Mouse (Mus musculus) stomach, postnatal 0 days (tissue): Measurements from ENCODE around the gene Coq4. TPM values are rescaled to one million over a fixed set of nuclear protein-coding genes. Genes with fewer than 3 reads are reported as not detected.
A peak's percentile ranks its signal among the peaks of the same experiment; 100 is the strongest.
"Not testable (repeated sequence)": the region's sequence is repeated elsewhere in the genome, so short reads cannot be mapped to it uniquely, and the experiment has no call there.

Experiments
- ATAC-seq: fragments of 200-750 bp; cut with Nextera tagmentation; 2 replicates; pipeline ENCODE4 v1.8.0; 2017; ENCODE audit not compliant: low FRiP score, low TSS enrichment
- DNase-seq: peaks from one replicate; pipeline ENCODE4 v3.0.0-alpha.2; 2016; ENCODE audit warnings: low spot score
- H3K27ac ChIP-seq: fragments of 300-500 bp; sonication (generic); replicated peaks from 2 replicates; pipeline ENCODE4 v1.5.1; 2014; ENCODE audit warnings: mild to moderate bottlenecking, control low read depth
- H3K27me3 ChIP-seq: fragments of 300-500 bp; sonication (generic); 2 replicates; pipeline ENCODE4 v1.6.1; 2014; ENCODE audit warnings: low read length; ENCODE audit not compliant: control insufficient read depth, insufficient read depth
- H3K36me3 ChIP-seq: fragments of 300-500 bp; sonication (generic); 2 replicates; pipeline ENCODE4 v1.6.1; 2014; ENCODE audit warnings: low read length, mixed read lengths; ENCODE audit not compliant: control insufficient read depth, insufficient read depth
- H3K4me1 ChIP-seq: fragments of 300-500 bp; sonication (generic); replicated peaks from 2 replicates; pipeline ENCODE4 v1.6.1; 2014; ENCODE audit warnings: antibody characterized with exemption; ENCODE audit not compliant: control insufficient read depth, insufficient read depth
- H3K4me2 ChIP-seq: fragments of 300-500 bp; sonication (generic); replicated peaks from 2 replicates; pipeline ENCODE4 v1.6.1; 2014; ENCODE audit warnings: low read depth, mild to moderate bottlenecking, control low read depth, moderate library complexity
- H3K4me3 ChIP-seq: fragments of 300-500 bp; sonication (generic); 2 replicates; pipeline ENCODE4 v1.5.1; 2014; ENCODE audit warnings: low read depth, low read length, control low read depth
- H3K9ac ChIP-seq: fragments of 300-500 bp; sonication (generic); 2 replicates; pipeline ENCODE4 v1.6.1; 2014; ENCODE audit warnings: mild to moderate bottlenecking, low read length, control low read depth, mixed read lengths
- H3K9me3 ChIP-seq: fragments of 300-500 bp; sonication (generic); 2 replicates; pipeline ENCODE4 v1.6.1; 2016; ENCODE audit warnings: low read length; ENCODE audit not compliant: control insufficient read depth
- CTCF ChIP-seq: IDR thresholded peaks from 2 replicates; pipeline ENCODE4 v1.5.1; 2016; ENCODE audit warnings: antibody characterized with exemption, low read depth, mild to moderate bottlenecking, moderate library complexity
- EP300 ChIP-seq: optimal IDR thresholded peaks from 2 replicates; pipeline ENCODE3; 2016; ENCODE audit warnings: antibody characterized with exemption
- WGBS: fragments of 180-500 bp; shearing (Covaris S2); extraction: QIAGEN DNeasy Blood & Tissue Kit; methylation state at CpG from one replicate; pipeline ENCODE4 v1.1.7; 2014; 5-methylcytosine and 5-hydroxymethylcytosine counted together
- polyA plus RNA-seq: library from polyadenylated mRNA; unstranded; fragments of >200 nt; fragmentation: Nextera tagmentation; extraction: Ambion mirVana; gene quantifications from 2 replicates; pipeline ENCODE4 v1.2.1, GENCODE M21; 2015

Coq4 gene
- polyA plus RNA-seq, 1 experiment from 2014 or later: 18.7 TPM

- H3K4me2 ChIP-seq: 0 out of 2 replicates have a peak overlapping the region, but pooled peaks have one; percentile 8
- H3K4me1 ChIP-seq: no peaks in the 10 kb centered on the region
- no peak overlapping the region for H3K9ac ChIP-seq
- peak; percentile 83 for DNase-seq
- no peak overlapping the region for H3K4me3 ChIP-seq
- H3K27ac ChIP-seq: peak overlapping the region; percentile 78
- no peaks in the 10 kb centered on the region for H3K36me3 ChIP-seq
- WGBS: 39% methylated on average over 11 of the region's 11 CpGs
- no peak for TF ChIP-seq CTCF
- TF ChIP-seq EP300: no peak
- no peaks in the 10 kb centered on the region for H3K9me3 ChIP-seq
- ATAC-seq: peak; percentile 77
- no peaks in the 10 kb centered on the region for H3K27me3 ChIP-seq
These were observed 19.1 kb upstream of the Coq4 start for GRCm38 (mm10) chr2:29767976-29768709.

- no peak overlapping the region for H3K9ac ChIP-seq
- no peaks in the 10 kb centered on the region for H3K4me1 ChIP-seq
- H3K4me3 ChIP-seq: no peak overlapping the region
- no peak for ATAC-seq
- H3K36me3 ChIP-seq: no peaks in the 10 kb centered on the region
- H3K4me2 ChIP-seq: no peak overlapping the region
- WGBS: 51% methylated on average over 9 of the region's 9 CpGs
- H3K27me3 ChIP-seq: no peaks in the 10 kb centered on the region
- H3K27ac ChIP-seq: peak overlapping the region; percentile 78
- DNase-seq: peak; percentile 59
- H3K9me3 ChIP-seq: no peaks in the 10 kb centered on the region
- TF ChIP-seq EP300 (no peak), CTCF (no peak)
These were observed 18.4 kb upstream of the Coq4 start for GRCm38 (mm10) chr2:29768901-29769300.

- Histone ChIP-seq H3K27ac (no peak overlapping the region), H3K4me3 (no peak overlapping the region), H3K36me3 (no peaks in the 10 kb centered on the region), H3K9ac (no peak overlapping the region), H3K27me3 (no peaks in the 10 kb centered on the region), H3K9me3 (no peaks in the 10 kb centered on the region), H3K4me1 (no peaks in the 10 kb centered on the region), H3K4me2 (no peak overlapping the region)
- TF ChIP-seq EP300 (no peak), CTCF (peak; percentile 52)
- no peak for DNase-seq
- ATAC-seq: no peak
These were observed 17.1 kb upstream of the Coq4 start for GRCm38 (mm10) chr2:29770162-29770561.

GRCm38 (mm10) chr2:29771611-29772461, 15.5 kb upstream of the Coq4 start:
- peak; percentile 27 for ATAC-seq
- no peaks in the 10 kb centered on the region for H3K36me3 ChIP-seq
- no peak overlapping the region for H3K27ac ChIP-seq

GRCm38 (mm10) chr2:29773323-29773722, 14.0 kb upstream of the Coq4 start:
- Histone ChIP-seq H3K27me3 (no peaks in the 10 kb centered on the region), H3K4me2 (no peak overlapping the region), H3K36me3 (0 out of 2 replicates have a peak, but pooled peaks cover 8% of the 10 kb centered on the region), H3K27ac (no peak overlapping the region), H3K4me1 (no peaks in the 10 kb centered on the region), H3K9ac (no peak overlapping the region), H3K9me3 (no peaks in the 10 kb centered on the region), H3K4me3 (no peak overlapping the region)
- no peak for TF ChIP-seq EP300
- no peak for TF ChIP-seq CTCF
- no peak for DNase-seq
- WGBS: 79% methylated on average over 4 of the region's 4 CpGs
- no peak for ATAC-seq

More at GRCm38 (mm10) chr2:29771611-29772461, 15.5 kb upstream of the Coq4 start:
- no peak for TF ChIP-seq CTCF
- TF ChIP-seq EP300: no peak
- Histone ChIP-seq H3K9me3 (no peaks in the 10 kb centered on the region), H3K27me3 (no peaks in the 10 kb centered on the region), H3K4me3 (no peak overlapping the region), H3K9ac (no peak overlapping the region), H3K4me1 (no peaks in the 10 kb centered on the region), H3K4me2 (no peak overlapping the region)
- 64% methylated on average over 8 of the region's 8 CpGs for WGBS
- DNase-seq: no peak

GRCm38 (mm10) chr2:29781256-29781655, 6.0 kb upstream of the Coq4 start:
- not testable (repeated sequence) for H3K4me3 ChIP-seq, ATAC-seq, H3K27ac ChIP-seq, H3K4me1 ChIP-seq, H3K27me3 ChIP-seq, H3K9me3 ChIP-seq, H3K4me2 ChIP-seq, H3K9ac ChIP-seq, DNase-seq
- 91% methylated on average over 2 of the region's 2 CpGs for WGBS
- peaks cover 47% of the 10 kb centered on the region for H3K36me3 ChIP-seq
